Mouse (Mus musculus): Measurements from ENCODE around the gene Nup62.

Nup62 gene

GRCm38 (mm10) chr7:44815721-44816469, at the start of gene Nup62, which contains the start of gene Il4i1:
TSS of gene Nup62 (plus strand) at chr7:44816088.
TSS of gene Il4i1 (plus strand) at chr7:44816387.
- peak; percentile 98 for DNase-seq (ENCODE audit: low read depth)

GRCm38 (mm10) chr7:44768129-44768528, 47.8 kb upstream of the Nup62 start:
- no peak for DNase-seq (ENCODE audit: low read depth)

GRCm38 (mm10) chr7:44770046-44770578, 45.8 kb upstream of the Nup62 start:
- DNase-seq (ENCODE audit: low read depth) = peak; percentile 58

- DNase-seq (ENCODE audit: low read depth) = no peak
Measured at GRCm38 (mm10) chr7:44772591-44773204, 43.2 kb upstream of the Nup62 start.

- DNase-seq (ENCODE audit: low read depth) = no peak
Measured at GRCm38 (mm10) chr7:44776849-44777498, 38.9 kb upstream of the Nup62 start.

- no peak for DNase-seq (ENCODE audit: low read depth)
Measured at GRCm38 (mm10) chr7:44780101-44780500, 35.8 kb upstream of the Nup62 start.

GRCm38 (mm10) chr7:44789531-44789930, 26.4 kb upstream of the Nup62 start:
- DNase-seq (ENCODE audit: low read depth) = no peak

- DNase-seq (ENCODE audit: low read depth) = no peak
Measured at GRCm38 (mm10) chr7:44790066-44790465, 25.8 kb upstream of the Nup62 start.

GRCm38 (mm10) chr7:44792781-44793180, 23.1 kb upstream of the Nup62 start:
- no peak for DNase-seq (ENCODE audit: low read depth)

GRCm38 (mm10) chr7:44808927-44809326, 7.0 kb upstream of the Nup62 start:
- DNase-seq (ENCODE audit: low read depth) = no peak

- no peak for DNase-seq (ENCODE audit: low read depth)
Measured at GRCm38 (mm10) chr7:44809466-44809865, 6.4 kb upstream of the Nup62 start.

GRCm38 (mm10) chr7:44810365-44810764, 5.5 kb upstream of the Nup62 start:
- no peak for DNase-seq (ENCODE audit: low read depth)

- DNase-seq (ENCODE audit: low read depth) = no peak
Measured at GRCm38 (mm10) chr7:44810819-44811557, 4.9 kb upstream of the Nup62 start.

GRCm38 (mm10) chr7:44812651-44813325, 3.1 kb upstream of the Nup62 start:
- no peak for DNase-seq (ENCODE audit: low read depth)

GRCm38 (mm10) chr7:44813985-44814384, 1.9 kb upstream of the Nup62 start:
- no peak for DNase-seq (ENCODE audit: low read depth)

- no peak for DNase-seq (ENCODE audit: low read depth)
Measured at GRCm38 (mm10) chr7:44814423-44814822, 1.5 kb upstream of the Nup62 start.

GRCm38 (mm10) chr7:44814952-44815553, 835 bp upstream of the Nup62 start:
- no peak for DNase-seq (ENCODE audit: low read depth)

GRCm38 (mm10) chr7:44816470-44817021, 658 bp downstream of the Nup62 start, which contains the start of gene Atf5:
TSS of gene Atf5 (minus strand) at chr7:44816658.
- no peak for DNase-seq (ENCODE audit: low read depth)

GRCm38 (mm10) chr7:44817441-44817840, 1.6 kb downstream of the Nup62 start:
- no peak for DNase-seq (ENCODE audit: low read depth)

- no peak for DNase-seq (ENCODE audit: low read depth)
Measured at GRCm38 (mm10) chr7:44818164-44818563, 2.3 kb downstream of the Nup62 start.

Data from c-Kit-positive CD71-negative TER-119-negative erythroid progenitor cells, embryonic 14.5 days (primary cell).